Mouse (Mus musculus) C2C12 (cell line): ENCODE data around the gene Cd200. TPM values are rescaled to one million over a fixed set of nuclear protein-coding genes. Genes with fewer than 3 reads are reported as not detected.

Experiments used
- H3K27me3 ChIP-seq: one replicate; pipeline ENCODE4 v1.6.1; 2011; ENCODE audit not compliant: control insufficient read depth, insufficient read depth, insufficient read length
- H3K36me3 ChIP-seq: one replicate; pipeline ENCODE4 v1.6.1; 2011; ENCODE audit not compliant: control insufficient read depth, insufficient read depth
- H3K4me3 ChIP-seq: one replicate; pipeline ENCODE4 v1.5.1; 2011; ENCODE audit warnings: mild to moderate bottlenecking, control low read depth; ENCODE audit not compliant: poor library complexity, insufficient read depth, severe bottlenecking
- H3K79me2 ChIP-seq: one replicate; pipeline ENCODE4 v1.6.1; 2011; ENCODE audit not compliant: control insufficient read depth, insufficient read depth
- H3K79me3 ChIP-seq: one replicate; pipeline ENCODE4 v1.6.1; 2011; ENCODE audit warnings: low read depth, control low read depth
- H3ac ChIP-seq: one replicate; pipeline ENCODE3; 2011; ENCODE audit warnings: low read depth; ENCODE audit not compliant: control insufficient read depth, insufficient read length
- CEBPB ChIP-seq: IDR thresholded peaks from one replicate; pipeline ENCODE4 v1.6.1; 2011; ENCODE audit warnings: low read depth, mild to moderate bottlenecking, control low read depth, moderate library complexity
- CTCF ChIP-seq: IDR thresholded peaks from one replicate; pipeline ENCODE4 v1.5.1; 2011; ENCODE audit not compliant: control insufficient read depth, insufficient read depth, insufficient read length
- FOSL1 ChIP-seq: IDR thresholded peaks from one replicate; pipeline ENCODE4 v1.8.0; 2011; ENCODE audit warnings: mild to moderate bottlenecking, low read length; ENCODE audit not compliant: poor library complexity, insufficient read depth, severe bottlenecking
- MAX ChIP-seq: IDR thresholded peaks from one replicate; pipeline ENCODE4 v1.6.1; 2011; ENCODE audit warnings: mild to moderate bottlenecking, control low read depth
- MYOD1 ChIP-seq: IDR thresholded peaks from one replicate; pipeline ENCODE4 v1.6.1; 2011; ENCODE audit warnings: low read depth; ENCODE audit not compliant: control insufficient read depth, insufficient read length
- MYOG ChIP-seq: IDR thresholded peaks from one replicate; pipeline ENCODE4 v1.6.1; 2011; ENCODE audit not compliant: control insufficient read depth, insufficient read length; ENCODE audit errors: extremely low read depth
- USF1 ChIP-seq: IDR thresholded peaks from one replicate; pipeline ENCODE4 v1.6.1; 2011; ENCODE audit warnings: low read depth, mild to moderate bottlenecking, control low read depth, moderate library complexity
- polyA plus RNA-seq: library from polyadenylated mRNA; unstranded; fragments of >200 nt; fragmentation: generic; extraction: Trizol; gene quantifications from one replicate; pipeline ENCODE4 v1.2.1, GENCODE M21; 2012; ENCODE audit warnings: missing spikeins

Cd200 gene
- polyA plus RNA-seq, 1 experiment, result 3.8 TPM

DNA sequence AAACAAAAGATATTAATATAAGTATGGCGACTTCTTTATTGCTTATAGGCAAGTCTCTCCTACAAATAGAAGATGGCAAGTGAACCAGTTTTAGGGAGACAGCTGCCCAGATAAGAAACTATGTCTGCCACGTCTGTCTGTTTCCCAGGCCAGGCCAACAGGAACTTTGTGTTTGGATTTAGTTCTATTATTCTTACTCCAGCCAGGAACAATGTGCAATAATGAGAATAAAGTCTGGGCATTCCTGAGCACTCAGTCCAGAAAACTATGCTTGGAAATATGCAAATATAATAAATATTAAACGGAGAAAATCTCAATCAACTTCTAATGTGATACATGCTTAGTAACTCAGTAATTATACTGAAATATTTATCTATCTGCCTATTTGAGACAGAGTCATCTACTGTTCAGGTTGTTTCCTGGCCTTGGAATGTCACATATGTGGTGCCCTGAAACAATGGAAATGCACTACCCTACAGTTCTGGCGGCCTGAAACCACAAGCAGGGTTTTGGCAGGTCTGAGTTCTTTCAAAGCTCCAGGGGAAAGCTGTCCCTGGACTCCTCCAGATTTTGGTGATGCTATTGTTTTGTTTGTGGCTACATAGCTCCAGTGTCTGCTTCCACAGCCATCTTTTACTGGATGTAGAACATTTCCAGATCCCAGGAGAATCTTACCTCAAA, 39.4 kb downstream of the Cd200 start:
- Histone ChIP-seq H3K27me3 (no peaks in the 10 kb centered on the region), H3K79me2 (no peaks in the 10 kb centered on the region), H3K4me3 (no peak overlapping the region), H3K79me3 (no peaks in the 10 kb centered on the region), H3K36me3 (no peaks in the 10 kb centered on the region), H3ac (no peak overlapping the region)
- TF ChIP-seq MYOD1, result no peak
- TF ChIP-seq MAX, result no peak
- TF ChIP-seq CTCF, result no peak
- no peak for TF ChIP-seq CEBPB
- TF ChIP-seq USF1, result no peak
- no peak for TF ChIP-seq FOSL1
- no peak for TF ChIP-seq MYOG

DNA sequence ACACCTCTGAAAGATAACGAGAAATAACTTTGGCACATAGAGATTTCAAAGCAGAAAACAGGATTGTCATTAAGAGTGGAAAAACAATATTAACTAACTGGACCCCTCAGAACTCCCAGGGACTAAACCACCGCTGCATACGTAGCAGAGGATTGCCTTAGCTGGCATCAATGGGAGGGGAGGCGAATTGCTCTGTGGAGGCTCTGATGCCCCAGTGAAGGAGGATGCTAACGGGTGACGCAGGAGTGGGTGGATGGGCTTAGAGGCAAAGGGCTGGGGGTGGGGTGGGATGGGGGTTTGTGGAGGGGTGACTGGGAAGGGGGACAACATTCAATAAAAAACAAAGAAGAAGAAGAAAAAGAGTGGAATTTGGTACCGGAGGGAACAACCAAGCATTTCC, 42.7 kb downstream of the Cd200 start:
- Histone ChIP-seq H3K4me3 (no peak overlapping the region), H3K79me3 (no peaks in the 10 kb centered on the region), H3K27me3 (no peaks in the 10 kb centered on the region), H3K79me2 (no peaks in the 10 kb centered on the region), H3K36me3 (no peaks in the 10 kb centered on the region), H3ac (no peak overlapping the region)
- TF ChIP-seq MAX (no peak), CTCF (no peak), CEBPB (no peak), MYOD1 (no peak), MYOG (no peak), FOSL1 (no peak), USF1 (no peak)

DNA sequence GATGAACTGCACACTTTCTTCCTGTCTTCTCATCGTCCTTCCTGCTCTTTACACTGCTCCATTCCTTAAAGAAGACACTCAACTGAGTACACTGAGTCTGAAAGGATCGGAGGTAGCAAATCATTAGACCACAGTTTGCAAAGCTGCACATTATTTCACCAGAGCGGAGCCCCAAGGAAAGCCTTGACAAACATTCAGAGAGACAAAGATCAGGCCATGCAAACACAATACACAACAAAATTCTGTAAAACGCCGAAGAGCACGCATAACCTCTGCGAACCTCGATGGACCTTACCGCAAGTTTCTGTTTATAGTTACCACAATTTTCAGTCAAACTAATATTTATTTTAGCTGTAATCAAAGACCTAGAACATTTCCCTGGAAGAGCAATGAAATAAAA, 43.5 kb downstream of the Cd200 start:
- Histone ChIP-seq H3ac (no peak overlapping the region), H3K27me3 (no peaks in the 10 kb centered on the region), H3K79me3 (no peaks in the 10 kb centered on the region), H3K4me3 (no peak overlapping the region), H3K36me3 (no peaks in the 10 kb centered on the region), H3K79me2 (no peaks in the 10 kb centered on the region)
- TF ChIP-seq MYOD1 (no peak), MYOG (no peak), CEBPB (no peak), USF1 (no peak), CTCF (no peak), FOSL1 (no peak), MAX (no peak)

DNA sequence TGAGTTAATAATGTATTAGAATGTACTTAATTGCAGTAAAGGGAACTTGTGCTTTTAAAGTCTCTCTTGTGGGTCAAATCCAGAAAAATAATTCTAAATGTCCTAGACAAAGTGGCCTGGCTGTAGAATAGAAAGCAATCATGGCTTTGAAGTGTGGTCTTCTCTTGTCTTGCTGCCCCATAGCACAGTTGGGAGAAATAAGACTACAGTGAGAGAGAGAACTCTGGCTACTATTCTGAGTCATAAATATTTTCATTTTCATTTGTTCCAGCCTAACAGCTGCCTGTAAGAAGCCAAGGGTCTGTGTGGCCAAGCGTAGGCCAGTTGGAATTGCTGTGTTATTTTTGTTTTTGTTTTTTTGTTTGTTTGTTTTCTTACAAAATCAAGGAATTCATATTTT, 44.2 kb downstream of the Cd200 start:
- Histone ChIP-seq H3K4me3 (no peak overlapping the region), H3K79me2 (no peaks in the 10 kb centered on the region), H3K27me3 (no peaks in the 10 kb centered on the region), H3K36me3 (no peaks in the 10 kb centered on the region), H3K79me3 (no peaks in the 10 kb centered on the region), H3ac (no peak overlapping the region)
- TF ChIP-seq FOSL1, result no peak
- no peak for TF ChIP-seq MYOG

DNA sequence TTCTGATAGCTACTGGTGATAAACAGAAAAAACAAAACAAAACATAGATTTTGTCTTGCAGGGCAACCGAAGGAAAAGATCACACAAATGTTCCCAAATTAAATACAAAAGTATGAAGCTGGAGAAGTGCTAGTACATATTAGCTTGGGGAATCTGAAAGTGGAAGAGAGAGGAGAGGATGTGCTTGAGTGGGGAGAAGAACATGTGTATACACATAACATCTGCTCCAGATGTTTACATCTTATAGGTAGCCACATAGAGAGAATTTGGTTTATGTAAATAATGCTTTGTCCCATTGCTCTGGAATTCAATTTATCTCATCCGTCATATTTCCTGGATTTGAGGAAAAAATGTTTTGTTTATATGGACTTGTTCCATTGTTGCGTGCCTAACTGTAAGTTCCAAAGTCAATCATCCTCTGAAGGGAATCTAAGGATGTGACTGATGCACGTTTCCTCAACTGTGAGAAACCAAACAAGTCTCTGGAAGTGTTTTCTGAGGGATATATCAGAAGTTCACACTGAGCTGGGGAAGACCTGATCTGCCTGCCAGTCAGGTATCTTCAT, 45.3 kb downstream of the Cd200 start:
- Histone ChIP-seq H3K79me2 (no peaks in the 10 kb centered on the region), H3K36me3 (no peaks in the 10 kb centered on the region), H3K4me3 (no peak overlapping the region), H3ac (no peak overlapping the region), H3K79me3 (no peaks in the 10 kb centered on the region), H3K27me3 (no peaks in the 10 kb centered on the region)
- TF ChIP-seq MYOG (no peak), CEBPB (no peak), MAX (no peak), FOSL1 (no peak), USF1 (no peak), CTCF (no peak), MYOD1 (no peak)
